Mouse (Mus musculus): ENCODE data around the gene 9330161L09Rik.
"Not testable (repeated sequence)": the region's sequence is repeated elsewhere in the genome, so short reads cannot be mapped to it uniquely, and the experiment has no call there.

The 9330161L09Rik gene

GRCm38 (mm10) chr12:103407720-103408119, at the start of gene 9330161L09Rik:
Gene 9330161L09Rik (minus strand): TSS chr12:103407820.
- no peak for DNase-seq (ENCODE audit: low spot score)

GRCm38 (mm10) chr12:103457140-103457539, 49.5 kb upstream of the 9330161L09Rik start, which contains the start of gene Ifi27l2b:
Gene Ifi27l2b (minus strand): TSS chr12:103457223.
- DNase-seq (ENCODE audit: low spot score): no peak

- not testable (repeated sequence) for DNase-seq (ENCODE audit: low spot score)
Observed at GRCm38 (mm10) chr12:103456727-103457126, 49.1 kb upstream of the 9330161L09Rik start.

GRCm38 (mm10) chr12:103453361-103453760, 45.7 kb upstream of the 9330161L09Rik start:
- DNase-seq (ENCODE audit: low spot score): no peak

GRCm38 (mm10) chr12:103445060-103445459, 37.4 kb upstream of the 9330161L09Rik start:
- no peak for DNase-seq (ENCODE audit: low spot score)

- not testable (repeated sequence) for DNase-seq (ENCODE audit: low spot score)
Observed at GRCm38 (mm10) chr12:103444261-103444660, 36.6 kb upstream of the 9330161L09Rik start.

GRCm38 (mm10) chr12:103443524-103443923, 35.9 kb upstream of the 9330161L09Rik start, which contains the start of gene Ifi27l2a:
Gene Ifi27l2a (minus strand): TSS chr12:103443680.
- DNase-seq (ENCODE audit: low spot score): no peak

- DNase-seq (ENCODE audit: low spot score): no peak
Observed at GRCm38 (mm10) chr12:103437601-103438000, 30.0 kb upstream of the 9330161L09Rik start.

GRCm38 (mm10) chr12:103434861-103435260, 27.2 kb upstream of the 9330161L09Rik start:
- DNase-seq (ENCODE audit: low spot score): no peak

GRCm38 (mm10) chr12:103433986-103434731, 26.5 kb upstream of the 9330161L09Rik start, which contains the start of gene Ifi27:
Gene Ifi27 (plus strand): TSS chr12:103434211.
- DNase-seq (ENCODE audit: low spot score): peak; percentile 79

GRCm38 (mm10) chr12:103433430-103433829, 25.8 kb upstream of the 9330161L09Rik start:
- DNase-seq (ENCODE audit: low spot score): no peak

- DNase-seq (ENCODE audit: low spot score): no peak
Observed at GRCm38 (mm10) chr12:103426710-103427109, 19.1 kb upstream of the 9330161L09Rik start.

GRCm38 (mm10) chr12:103425729-103426470, 18.3 kb upstream of the 9330161L09Rik start, which contains the start of gene Ddx24:
Gene Ddx24 (minus strand): TSS chr12:103425830.
- DNase-seq (ENCODE audit: low spot score): peak; percentile 97

GRCm38 (mm10) chr12:103425016-103425728, 17.6 kb upstream of the 9330161L09Rik start:
- no peak for DNase-seq (ENCODE audit: low spot score)

- DNase-seq (ENCODE audit: low spot score): no peak
Observed at GRCm38 (mm10) chr12:103408144-103408543, 524 bp upstream of the 9330161L09Rik start.

- DNase-seq (ENCODE audit: low spot score): no peak
Observed at GRCm38 (mm10) chr12:103404131-103404530, 3.5 kb downstream of the 9330161L09Rik start.

- DNase-seq (ENCODE audit: low spot score): no peak
Observed at GRCm38 (mm10) chr12:103396751-103397150, 10.9 kb downstream of the 9330161L09Rik start.

- DNase-seq (ENCODE audit: low spot score): no peak
Observed at GRCm38 (mm10) chr12:103395486-103396275, 11.9 kb downstream of the 9330161L09Rik start.

GRCm38 (mm10) chr12:103393528-103393927, 14.1 kb downstream of the 9330161L09Rik start:
- DNase-seq (ENCODE audit: low spot score): no peak

GRCm38 (mm10) chr12:103391098-103391497, 16.5 kb downstream of the 9330161L09Rik start:
- DNase-seq (ENCODE audit: low spot score): no peak

GRCm38 (mm10) chr12:103389982-103390381, 17.6 kb downstream of the 9330161L09Rik start:
- DNase-seq (ENCODE audit: low spot score): no peak

Data from ovary, adult 18-20 months (tissue).